Mouse (Mus musculus): ENCODE measurements around the gene Tjp2. TPM values are rescaled to one million over a fixed set of nuclear protein-coding genes. Genes with fewer than 3 reads are reported as not detected.

Gene Tjp2
- total and polyA plus RNA-seq, 3 experiments: 7.9 to 19.2 (median 16.1) TPM

DNA sequence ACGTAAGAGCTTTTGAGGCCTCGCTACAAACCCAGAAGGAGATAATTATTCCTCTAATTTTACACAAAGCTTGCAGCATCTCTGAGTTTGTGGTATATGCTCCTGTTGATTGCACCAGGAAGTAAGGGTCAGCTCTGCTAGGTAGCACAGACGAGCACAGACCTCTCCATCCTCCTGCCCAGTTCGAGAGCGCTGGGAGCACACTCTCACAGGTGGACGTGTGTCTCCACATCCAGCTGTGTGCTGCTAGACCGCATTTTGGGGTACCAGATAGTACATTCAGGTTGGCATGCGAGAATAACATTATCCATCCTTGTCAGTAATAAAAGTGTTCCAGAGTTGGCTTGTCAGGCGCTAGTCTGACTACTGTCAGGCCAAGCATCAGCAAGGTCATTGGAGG, 5.8 kb downstream of the Tjp2 start:
- Histone ChIP-seq H3K36me3 (ENCODE audit: control insufficient read depth, insufficient read depth, low read length) (no peaks in the 10 kb centered on the region), H3K27ac (no peak overlapping the region), H3K4me1 (ENCODE audit: control insufficient read depth, insufficient read depth, low read length) (peaks cover 7% of the 10 kb centered on the region), H3K9ac (ENCODE audit: low read depth, low read length) (0 out of 2 replicates have a peak overlapping the region, but pooled peaks have one; percentile 37), H3K27me3 (ENCODE audit: control insufficient read depth, insufficient read depth, low read length) (no peaks in the 10 kb centered on the region), H3K4me3 (no peak overlapping the region), H3K79me2 (replicated peaks; ENCODE audit: control insufficient read depth, insufficient read depth, low read length) (peaks cover 8% of the 10 kb centered on the region; the same call in 1 of the 2 replicates)
- DNase-seq: no peak
- TF ChIP-seq EP300 (IDR thresholded peaks at IDR 0.05; ENCODE audit: insufficient read depth, low read depth, low read length): no peak
- intact Hi-C loops (cut with DNase I): no loop called here
- WGBS: 69% methylated on average over 9 of the region's 9 CpGs

DNA sequence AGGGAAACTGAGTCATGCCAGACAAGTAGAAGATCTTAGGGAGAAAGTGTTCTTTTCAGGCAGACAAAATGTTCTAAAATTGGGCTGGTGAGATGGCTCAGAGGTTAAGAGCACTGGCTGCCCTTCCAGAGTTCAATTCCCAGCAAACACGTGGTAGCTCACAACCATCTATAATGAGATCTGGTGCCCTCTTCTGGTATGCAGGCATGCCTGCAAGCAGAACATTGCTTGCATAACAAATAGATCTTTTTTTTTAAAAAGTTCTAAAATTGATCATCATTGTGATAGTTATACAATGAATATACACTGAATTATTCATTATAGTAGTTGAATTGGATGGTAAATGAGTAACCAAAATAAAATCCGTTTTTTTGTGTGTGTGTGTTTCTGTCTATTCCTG, 6.5 kb downstream of the Tjp2 start:
- Histone ChIP-seq H3K36me3 (ENCODE audit: control insufficient read depth, insufficient read depth, low read length) (no peaks in the 10 kb centered on the region), H3K4me3 (no peak overlapping the region), H3K27me3 (ENCODE audit: control insufficient read depth, insufficient read depth, low read length) (no peaks in the 10 kb centered on the region), H3K79me2 (replicated peaks; ENCODE audit: control insufficient read depth, insufficient read depth, low read length) (peaks cover 8% of the 10 kb centered on the region; the same call in 1 of the 2 replicates), H3K4me1 (ENCODE audit: control insufficient read depth, insufficient read depth, low read length) (peaks cover 8% of the 10 kb centered on the region), H3K9ac (ENCODE audit: low read depth, low read length) (no peak overlapping the region), H3K27ac (no peak overlapping the region)
- no peak for TF ChIP-seq POLR2A (IDR thresholded peaks at IDR 0.05; ENCODE audit: insufficient read depth, low read depth, low read length)
- TF ChIP-seq CTCF (IDR thresholded peaks at IDR 0.05): peak; percentile 71
- intact Hi-C loops (cut with DNase I): no loop called here
- 61% methylated on average over 2 of the region's 2 CpGs for WGBS
- no peak for DNase-seq

DNA sequence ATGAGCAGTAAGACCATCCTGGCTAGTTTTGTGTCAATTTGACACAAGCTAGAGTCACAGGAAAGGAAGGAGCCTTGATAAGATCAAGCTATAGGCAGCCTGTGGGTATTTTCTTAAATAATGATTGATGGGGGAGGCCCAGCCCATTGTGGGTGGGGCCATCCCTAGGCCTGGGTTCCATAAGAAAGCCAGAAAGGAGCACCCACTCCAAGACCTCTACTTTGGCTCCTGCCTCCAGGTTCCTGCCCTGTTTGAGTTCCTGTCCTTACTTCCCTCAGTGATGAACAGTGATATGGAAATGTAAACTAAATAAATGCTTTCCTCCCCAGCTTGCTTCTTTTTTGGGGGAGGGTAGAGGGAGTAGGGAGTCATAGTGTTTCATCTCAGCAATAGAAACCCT, 7.0 kb downstream of the Tjp2 start:
- H3K79me2 ChIP-seq (replicated peaks; ENCODE audit: control insufficient read depth, insufficient read depth, low read length): peaks cover 8% of the 10 kb centered on the region; the same call in 1 of the 2 replicates
- peaks cover 12% of the 10 kb centered on the region for H3K4me1 ChIP-seq (ENCODE audit: control insufficient read depth, insufficient read depth, low read length)
- no peak overlapping the region for H3K9ac ChIP-seq (ENCODE audit: low read depth, low read length)
- DNase-seq: no peak
- H3K27me3 ChIP-seq (ENCODE audit: control insufficient read depth, insufficient read depth, low read length): no peaks in the 10 kb centered on the region
- no peak overlapping the region for H3K4me3 ChIP-seq
- H3K36me3 ChIP-seq (ENCODE audit: control insufficient read depth, insufficient read depth, low read length): no peaks in the 10 kb centered on the region
- intact Hi-C loops (cut with DNase I): no loop called here
- TF ChIP-seq EP300 (IDR thresholded peaks at IDR 0.05; ENCODE audit: insufficient read depth, low read depth, low read length) (no peak), POLR2A (IDR thresholded peaks at IDR 0.05; ENCODE audit: insufficient read depth, low read depth, low read length) (no peak), CTCF (IDR thresholded peaks at IDR 0.05) (no peak)
- H3K27ac ChIP-seq: no peak overlapping the region

DNA sequence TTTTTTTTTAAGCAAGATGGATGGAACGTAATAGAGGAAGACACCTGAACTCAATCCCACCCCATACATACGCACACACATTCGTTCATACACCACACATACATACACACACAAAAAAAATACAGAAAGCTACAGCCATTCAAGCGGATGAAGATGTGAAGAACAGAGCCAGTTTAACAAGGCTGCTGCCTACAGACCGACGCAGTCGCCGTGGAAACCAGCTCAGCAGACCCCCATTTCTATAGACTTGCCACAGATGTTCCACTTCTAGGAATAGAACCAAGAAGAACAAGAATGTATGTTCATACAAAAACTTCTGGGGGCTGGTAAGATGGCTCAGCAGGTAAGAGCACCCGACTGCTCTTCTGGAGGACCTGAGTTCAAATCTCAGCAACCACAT, 8.1 kb downstream of the Tjp2 start:
- no peaks in the 10 kb centered on the region for H3K27me3 ChIP-seq (ENCODE audit: control insufficient read depth, insufficient read depth, low read length)
- intact Hi-C loops (cut with DNase I): no loop called here
- H3K4me3 ChIP-seq: no peak overlapping the region
- H3K79me2 ChIP-seq (replicated peaks; ENCODE audit: control insufficient read depth, insufficient read depth, low read length): peaks cover 3% of the 10 kb centered on the region; the same call in 1 of the 2 replicates
- whole genome bisulfite sequencing: 98% methylated on average over 9 of the region's 9 CpGs
- H3K9ac ChIP-seq (ENCODE audit: low read depth, low read length): no peak overlapping the region
- peaks cover 15% of the 10 kb centered on the region for H3K4me1 ChIP-seq (ENCODE audit: control insufficient read depth, insufficient read depth, low read length)
- DNase-seq: no peak
- TF ChIP-seq EP300 (IDR thresholded peaks at IDR 0.05; ENCODE audit: insufficient read depth, low read depth, low read length): no peak
- no peak for TF ChIP-seq POLR2A (IDR thresholded peaks at IDR 0.05; ENCODE audit: insufficient read depth, low read depth, low read length)
- TF ChIP-seq CTCF (IDR thresholded peaks at IDR 0.05): no peak
- H3K27ac ChIP-seq: no peak overlapping the region
- no peaks in the 10 kb centered on the region for H3K36me3 ChIP-seq (ENCODE audit: control insufficient read depth, insufficient read depth, low read length)

DNA sequence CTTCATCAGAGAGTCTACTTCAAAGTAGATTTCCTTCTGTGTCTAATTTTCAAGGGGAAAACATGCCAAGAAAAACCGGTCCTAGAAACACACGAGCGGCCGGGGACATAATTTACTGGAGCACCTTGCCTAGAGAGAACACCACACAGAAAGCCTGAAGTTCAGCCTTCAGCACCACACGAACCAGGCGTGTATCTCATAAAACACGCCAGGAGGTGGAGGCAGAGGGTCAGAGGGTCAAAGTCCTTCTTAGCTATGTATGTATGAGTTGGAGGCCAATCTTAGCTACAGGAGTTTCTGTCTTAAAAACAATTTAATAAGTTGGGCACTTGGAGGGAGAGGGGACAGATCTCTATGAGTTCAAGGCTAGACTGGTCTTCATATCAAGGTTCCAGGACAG, 9.9 kb downstream of the Tjp2 start:
- intact Hi-C loops (cut with DNase I): no loop called here

DNA sequence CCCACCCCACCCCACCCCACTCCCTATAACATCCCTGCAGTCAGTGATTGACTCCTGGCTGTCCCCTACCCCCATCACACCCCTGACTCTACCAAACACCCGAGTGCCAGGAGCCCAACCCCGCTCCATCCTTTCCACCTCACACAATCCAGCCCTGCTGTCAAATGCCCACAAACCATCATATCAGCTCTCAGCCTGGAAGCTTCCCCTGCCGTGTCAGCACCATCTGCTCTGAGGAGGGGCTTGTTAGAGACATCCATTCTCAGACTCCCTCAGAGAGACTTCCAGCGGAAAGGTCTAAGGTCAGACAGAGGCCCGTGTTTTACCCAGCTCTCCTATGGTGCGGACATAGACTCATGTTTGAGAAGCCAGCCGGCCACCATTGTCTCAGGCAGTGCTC, 11.5 kb downstream of the Tjp2 start:
- DNase-seq: no peak
- H3K9ac ChIP-seq (ENCODE audit: low read depth, low read length): no peak overlapping the region
- peaks cover 10% of the 10 kb centered on the region for H3K4me1 ChIP-seq (ENCODE audit: control insufficient read depth, insufficient read depth, low read length)
- 36% methylated on average over 7 of the region's 7 CpGs for WGBS
- no peaks in the 10 kb centered on the region for H3K36me3 ChIP-seq (ENCODE audit: control insufficient read depth, insufficient read depth, low read length)
- H3K79me2 ChIP-seq (replicated peaks; ENCODE audit: control insufficient read depth, insufficient read depth, low read length): peaks cover 8% of the 10 kb centered on the region; the same call in 1 of the 2 replicates
- no peak overlapping the region for H3K4me3 ChIP-seq
- intact Hi-C loops (cut with DNase I): no loop called here
- TF ChIP-seq CTCF (IDR thresholded peaks at IDR 0.05): no peak
- H3K27ac ChIP-seq: no peak overlapping the region
- H3K27me3 ChIP-seq (ENCODE audit: control insufficient read depth, insufficient read depth, low read length): no peaks in the 10 kb centered on the region

More for the DNA sequence above, 9.9 kb downstream of the Tjp2 start:
- TF ChIP-seq EP300 (IDR thresholded peaks at IDR 0.05; ENCODE audit: insufficient read depth, low read depth, low read length): no peak
- TF ChIP-seq CTCF (IDR thresholded peaks at IDR 0.05): peak; percentile 9; the same call in 1 of the 2 replicates
- Histone ChIP-seq H3K4me3 (no peak overlapping the region), H3K79me2 (replicated peaks; ENCODE audit: control insufficient read depth, insufficient read depth, low read length) (peaks cover 5% of the 10 kb centered on the region; the same call in 1 of the 2 replicates), H3K36me3 (ENCODE audit: control insufficient read depth, insufficient read depth, low read length) (no peaks in the 10 kb centered on the region), H3K4me1 (ENCODE audit: control insufficient read depth, insufficient read depth, low read length) (peaks cover 12% of the 10 kb centered on the region), H3K27me3 (ENCODE audit: control insufficient read depth, insufficient read depth, low read length) (no peaks in the 10 kb centered on the region), H3K27ac (no peak overlapping the region), H3K9ac (ENCODE audit: low read depth, low read length) (no peak overlapping the region)
- WGBS: 91% methylated on average over 7 of the region's 7 CpGs
- no peak for DNase-seq

All from heart, adult 2 months (tissue).